Comparison of ENCODE assay signal across 26 mouse cellular contexts in genomic region chr14:20452929-20453328, GRCm38 (mm10). TPM values are rescaled to one million over a fixed set of nuclear protein-coding genes. Genes with fewer than 3 reads are reported as not detected.
DNase-seq lines count a peak whose midpoint lies in the region; ATAC-seq and TF ChIP-seq lines count a peak whose summit lies in the region.
"Had no signal": no experiment of that assay in that cellular context is flagged by ENCODE, and none has a peak within 500 bp of the region (broad histone marks: within the 10 kb centered on the region; RNA-seq: fewer than 3 reads in every experiment).

No protein-coding gene starts in this region.

- intact Hi-C loops in left cerebral cortex, adult 2 months (cut with DNase I), result no loop called here

- no peak overlapping the region for H3K27ac ChIP-seq in hindbrain, embryonic 15.5 days (replicated peaks)
- H3K27ac ChIP-seq in hindbrain, embryonic 12.5 days, result no peak overlapping the region
- no peak overlapping the region for H3K27ac ChIP-seq in midbrain, embryonic 16.5 days (ENCODE audit: low read length)
- H3K27ac ChIP-seq in midbrain, embryonic 10.5 days (replicated peaks), result no peak overlapping the region
- no peak overlapping the region for H3K27ac ChIP-seq in MEL (ENCODE audit: control insufficient read depth, low read depth, low read length)
- no peak overlapping the region for H3K27ac ChIP-seq in left cerebral cortex, adult 2 months
- H3K27ac ChIP-seq: embryonic facial prominence, embryonic 10.5 days; embryonic facial prominence, embryonic 13.5 days; forebrain, embryonic 12.5 days; forebrain, embryonic 15.5 days; heart, embryonic 15.5 days; hindbrain, embryonic 10.5 days; hindbrain, embryonic 14.5 days had no signal

- ATAC-seq in hindbrain, embryonic 15.5 days (ENCODE audit: low FRiP score, low read depth), result 0 out of 2 replicates have a peak, but pooled peaks have one; percentile 16
- no peak for ATAC-seq in hindbrain, embryonic 12.5 days (ENCODE audit: low FRiP score)
- ATAC-seq in midbrain, embryonic 16.5 days, result 0 out of 2 replicates have a peak, but pooled peaks have one; percentile 55
- ATAC-seq: activated CD4-positive, CD25-positive, alpha-beta regulatory T cell, adult 4 months; forebrain, embryonic 15.5 days had no signal

- TF ChIP-seq POLR2A in MEL (IDR thresholded peaks at IDR 0.05; ENCODE audit: control insufficient read depth in 1 of 2, insufficient read depth in 1 of 2, low read depth in 1 of 2, low read length in 2 of 2, poor library complexity in 1 of 2), result no peak

- no peak overlapping the region for H3K4me2 ChIP-seq in hindbrain, embryonic 15.5 days
- no peak overlapping the region for H3K4me2 ChIP-seq in hindbrain, embryonic 12.5 days (replicated peaks)
- no peak overlapping the region for H3K4me2 ChIP-seq in midbrain, embryonic 16.5 days (ENCODE audit: low read length)
- H3K4me2 ChIP-seq: embryonic facial prominence, embryonic 13.5 days; forebrain, embryonic 12.5 days; heart, embryonic 12.5 days had no signal

- 90% methylated on average over 5 of the region's 5 CpGs for WGBS in hindbrain, embryonic 15.5 days
- 91% methylated on average over 5 of the region's 5 CpGs for WGBS in hindbrain, embryonic 12.5 days
- WGBS in midbrain, embryonic 16.5 days, result 93% methylated on average over 5 of the region's 5 CpGs
- WGBS in midbrain, embryonic 10.5 days, result 93% methylated on average over 5 of the region's 5 CpGs

- no peaks in the 10 kb centered on the region for H3K9me3 ChIP-seq in hindbrain, embryonic 15.5 days
- H3K9me3 ChIP-seq in hindbrain, embryonic 12.5 days (replicated peaks), result no peaks in the 10 kb centered on the region
- H3K9me3 ChIP-seq in midbrain, embryonic 16.5 days (replicated peaks; ENCODE audit: control insufficient read depth, low read length, poor library complexity, severe bottlenecking), result no peaks in the 10 kb centered on the region
- H3K9me3 ChIP-seq in midbrain, embryonic 10.5 days (replicated peaks), result no peaks in the 10 kb centered on the region
- H3K9me3 ChIP-seq in MEL (replicated peaks; ENCODE audit: insufficient read depth, low read length), result no peaks in the 10 kb centered on the region
- H3K9me3 ChIP-seq: embryonic facial prominence, embryonic 10.5 days; embryonic facial prominence, embryonic 13.5 days; forebrain, embryonic 12.5 days; forebrain, embryonic 15.5 days; heart, embryonic 12.5 days; heart, embryonic 15.5 days; hindbrain, embryonic 10.5 days had no signal

- no peak overlapping the region for H3K4me3 ChIP-seq in hindbrain, embryonic 15.5 days
- no peak overlapping the region for H3K4me3 ChIP-seq in hindbrain, embryonic 12.5 days
- no peak overlapping the region for H3K4me3 ChIP-seq in midbrain, embryonic 16.5 days (ENCODE audit: low read depth, low read length)
- no peak overlapping the region for H3K4me3 ChIP-seq in midbrain, embryonic 10.5 days
- H3K4me3 ChIP-seq in MEL (ENCODE audit: control insufficient read depth in 1 of 2, insufficient read depth in 1 of 2, low read depth in 2 of 2, low read length in 2 of 2), result no peak overlapping the region
- H3K4me3 ChIP-seq in left cerebral cortex, adult 2 months, result no peak overlapping the region
- H3K4me3 ChIP-seq: embryonic facial prominence, embryonic 13.5 days; erythroblast, embryonic 14.5 days; forebrain, embryonic 12.5 days; forebrain, embryonic 15.5 days; heart, embryonic 12.5 days; heart, embryonic 15.5 days had no signal

- H3K9ac ChIP-seq in hindbrain, embryonic 15.5 days, result no peak overlapping the region
- H3K9ac ChIP-seq in hindbrain, embryonic 12.5 days, result no peak overlapping the region
- no peak overlapping the region for H3K9ac ChIP-seq in midbrain, embryonic 16.5 days (ENCODE audit: low read depth, low read length)
- no peak overlapping the region for H3K9ac ChIP-seq in MEL (ENCODE audit: control insufficient read depth, low read depth, low read length, poor library complexity, severe bottlenecking)
- H3K9ac ChIP-seq: embryonic facial prominence, embryonic 13.5 days; forebrain, embryonic 12.5 days; forebrain, embryonic 15.5 days; heart, embryonic 12.5 days; heart, embryonic 15.5 days; hindbrain, embryonic 14.5 days had no signal

- no peak for TF ChIP-seq CTCF in MEL (IDR thresholded peaks at IDR 0.05 in 2 of 3, conservative IDR thresholded peaks at IDR 0.05 in 1 of 3; ENCODE audit: control insufficient read depth in 1 of 3, insufficient read depth in 1 of 3, low read depth in 2 of 3, low read length in 3 of 3, poor library complexity in 1 of 3, severe bottlenecking in 1 of 3)
- TF ChIP-seq CTCF in left cerebral cortex, adult 2 months (IDR thresholded peaks at IDR 0.05), result no peak

- no peak for TF ChIP-seq RAD21 in MEL (IDR thresholded peaks at IDR 0.05; ENCODE audit: low read depth, low read length)

- peaks cover 11% of the 10 kb centered on the region; the same call in 1 of the 2 replicates for H3K36me3 ChIP-seq in hindbrain, embryonic 15.5 days
- no peaks in the 10 kb centered on the region for H3K36me3 ChIP-seq in hindbrain, embryonic 12.5 days
- no peaks in the 10 kb centered on the region; the same call in 1 of the 2 replicates for H3K36me3 ChIP-seq in midbrain, embryonic 16.5 days (ENCODE audit: control insufficient read depth, insufficient read depth, low read length)
- H3K36me3 ChIP-seq in midbrain, embryonic 10.5 days, result no peaks in the 10 kb centered on the region
- H3K36me3 ChIP-seq in MEL (ENCODE audit: control insufficient read depth in 1 of 2, insufficient read depth in 2 of 2, low read length in 2 of 2), result peaks cover 0 to 5% of the 10 kb centered on the region in 2 experiments; a peak in 3 of 4 replicates
- H3K36me3 ChIP-seq: forebrain, embryonic 12.5 days; forebrain, embryonic 15.5 days; hindbrain, embryonic 10.5 days had no signal

- H3K27me3 ChIP-seq in hindbrain, embryonic 15.5 days, result no peaks in the 10 kb centered on the region
- no peaks in the 10 kb centered on the region for H3K27me3 ChIP-seq in hindbrain, embryonic 12.5 days
- no peaks in the 10 kb centered on the region for H3K27me3 ChIP-seq in midbrain, embryonic 16.5 days (ENCODE audit: control insufficient read depth, insufficient read depth, low read depth, low read length)
- H3K27me3 ChIP-seq in midbrain, embryonic 10.5 days (ENCODE audit: low read depth, poor library complexity, severe bottlenecking), result no peaks in the 10 kb centered on the region
- no peaks in the 10 kb centered on the region for H3K27me3 ChIP-seq in MEL (ENCODE audit: control insufficient read depth in 1 of 2, insufficient read depth in 2 of 2, low read length in 2 of 2)
- H3K27me3 ChIP-seq: embryonic facial prominence, embryonic 13.5 days; forebrain, embryonic 12.5 days; forebrain, embryonic 15.5 days; heart, embryonic 12.5 days; heart, embryonic 15.5 days had no signal

- 0 out of 2 replicates have a peak, but pooled peaks cover 7% of the 10 kb centered on the region for H3K4me1 ChIP-seq in hindbrain, embryonic 15.5 days (replicated peaks)
- H3K4me1 ChIP-seq in hindbrain, embryonic 12.5 days, result peaks cover 5% of the 10 kb centered on the region; the same call in 1 of the 2 replicates
- peaks cover 3% of the 10 kb centered on the region; the same call in 1 of the 2 replicates for H3K4me1 ChIP-seq in midbrain, embryonic 16.5 days (ENCODE audit: control insufficient read depth, insufficient read depth, low read length)
- peaks cover 12% of the 10 kb centered on the region for H3K4me1 ChIP-seq in midbrain, embryonic 10.5 days
- H3K4me1 ChIP-seq in MEL (ENCODE audit: control insufficient read depth in 1 of 2, insufficient read depth in 2 of 2, low read length in 2 of 2), result peaks cover 0 to 6% of the 10 kb centered on the region in 2 experiments; a peak in 2 of 4 replicates

- TF ChIP-seq EP300 in MEL (IDR thresholded peaks at IDR 0.05; ENCODE audit: low read depth in 1 of 2, low read length in 2 of 2), result no peak

- no peaks in the 10 kb centered on the region for H3K79me2 ChIP-seq in MEL (ENCODE audit: control insufficient read depth, insufficient read depth, low read length, poor library complexity)

- DNase-seq in midbrain, embryonic 10.5 days (ENCODE audit: low spot score), result no peak
- peak; percentile 28 for DNase-seq in MEL (ENCODE audit: low read depth, low spot score)
- no peak for DNase-seq in left cerebral cortex, adult 2 months (ENCODE audit: extremely low spot score in 1 of 2, low spot score in 2 of 2)
- DNase-seq: adrenal gland, adult 8-10 months; adrenal gland, postnatal 25 days; cerebellum, adult 11-12 months; cerebellum, adult 8-10 months; cerebellum, postnatal 36 days; embryo, embryonic 11 days; gastrocnemius, postnatal 25 days; heart, adult 18-20 months; heart, postnatal 10 days; heart, postnatal 36 days had no signal

RNA-seq across cellular contexts. Expression of gene Cfap70, which starts 0.9 kb away (rescaled TPM):
- polyA plus RNA-seq in hindbrain, embryonic 15.5 days (2015; fragmentation: Nextera tagmentation; extraction: Ambion mirVana), result 1.1 and 1.5 TPM in 2 replicates
- 0.73 and 2.3 TPM in 2 replicates for polyA plus RNA-seq in hindbrain, embryonic 12.5 days (2016; fragmentation: Nextera tagmentation; extraction: Ambion mirVana)
- 1.3 and 2.4 TPM in 2 replicates for polyA plus RNA-seq in midbrain, embryonic 16.5 days (2015; fragmentation: Nextera tagmentation; extraction: Ambion mirVana)
- polyA plus RNA-seq in midbrain, embryonic 10.5 days (2016; fragmentation: Nextera tagmentation; extraction: Ambion mirVana), result 0.46 and 0.66 TPM in 2 replicates
- total RNA-seq in MEL (2012; rRNA removed), result not detected in 2 replicates
- under 1 TPM in 1 of 2 experiments, not detected in 1; 0.11 TPM for polyA plus RNA-seq in MEL (2012; ENCODE audit: insufficient read depth in 1 of 2, insufficient read length in 2 of 2, low read depth in 1 of 2, low replicate concordance in 2 of 2, missing spikeins in 1 of 2)
- total RNA-seq in left cerebral cortex, adult 2 months (2021), result 1 to 10 TPM in 1 of 2 experiments, under 1 TPM in 1; 0.95 to 2.2 TPM
- total RNA-seq: heart, postnatal 36 days had no signal
- polyA plus RNA-seq: activated CD4-positive, CD25-positive, alpha-beta regulatory T cell, adult 4 months; erythroblast, embryonic 14.5 days; heart, embryonic 12.5 days had no signal

RNA-seq across cellular contexts. Expression of gene Anxa7, which starts 27.0 kb away (rescaled TPM):
- 15.8 and 20.6 TPM in 2 replicates for polyA plus RNA-seq in hindbrain, embryonic 15.5 days (2015; fragmentation: Nextera tagmentation; extraction: Ambion mirVana)
- polyA plus RNA-seq in hindbrain, embryonic 12.5 days (2016; fragmentation: Nextera tagmentation; extraction: Ambion mirVana), result 19.9 TPM in 2 replicates
- polyA plus RNA-seq in midbrain, embryonic 16.5 days (2015; fragmentation: Nextera tagmentation; extraction: Ambion mirVana), result 13.1 and 16.1 TPM in 2 replicates
- 11.8 and 15.5 TPM in 2 replicates for polyA plus RNA-seq in midbrain, embryonic 10.5 days (2016; fragmentation: Nextera tagmentation; extraction: Ambion mirVana)
- 44.8 and 52.0 TPM in 2 replicates for total RNA-seq in MEL (2012; rRNA removed)
- polyA plus RNA-seq in MEL (2012; ENCODE audit: insufficient read depth in 1 of 2, insufficient read length in 2 of 2, low read depth in 1 of 2, low replicate concordance in 2 of 2, missing spikeins in 1 of 2), result 10 to 100 TPM in 1 of 2 experiments, not detected in 1; 70.3 TPM
- total RNA-seq in left cerebral cortex, adult 2 months (2021), result 10 to 100 TPM; 64.9 to 66.2 TPM

RNA-seq across cellular contexts. Expression of gene Mss51, which starts 43.8 kb away (rescaled TPM):
- polyA plus RNA-seq in hindbrain, embryonic 15.5 days (2015; fragmentation: Nextera tagmentation; extraction: Ambion mirVana), result 0.39 and 0.67 TPM in 2 replicates
- polyA plus RNA-seq in hindbrain, embryonic 12.5 days (2016; fragmentation: Nextera tagmentation; extraction: Ambion mirVana), result 0.82 and 0.83 TPM in 2 replicates
- polyA plus RNA-seq in midbrain, embryonic 16.5 days (2015; fragmentation: Nextera tagmentation; extraction: Ambion mirVana), result 0.26 and 0.45 TPM in 2 replicates
- 1.1 and 1.2 TPM in 2 replicates for polyA plus RNA-seq in midbrain, embryonic 10.5 days (2016; fragmentation: Nextera tagmentation; extraction: Ambion mirVana)
- 0.42 and 0.62 TPM in 2 replicates for total RNA-seq in MEL (2012; rRNA removed)
- 1 to 10 TPM in 1 of 2 experiments, not detected in 1; 1.1 TPM for polyA plus RNA-seq in MEL (2012; ENCODE audit: insufficient read depth in 1 of 2, insufficient read length in 2 of 2, low read depth in 1 of 2, low replicate concordance in 2 of 2, missing spikeins in 1 of 2)
- total RNA-seq in left cerebral cortex, adult 2 months (2021), result 1 to 10 TPM in 1 of 2 experiments, under 1 TPM in 1; 0.97 to 1.2 TPM

RNA-seq across cellular contexts. Expression of gene Mrps16, which starts 59.5 kb away (rescaled TPM):
- 65.4 and 67.4 TPM in 2 replicates for polyA plus RNA-seq in hindbrain, embryonic 15.5 days (2015; fragmentation: Nextera tagmentation; extraction: Ambion mirVana)
- 65.0 and 67.4 TPM in 2 replicates for polyA plus RNA-seq in hindbrain, embryonic 12.5 days (2016; fragmentation: Nextera tagmentation; extraction: Ambion mirVana)
- 58.7 and 61.5 TPM in 2 replicates for polyA plus RNA-seq in midbrain, embryonic 16.5 days (2015; fragmentation: Nextera tagmentation; extraction: Ambion mirVana)
- polyA plus RNA-seq in midbrain, embryonic 10.5 days (2016; fragmentation: Nextera tagmentation; extraction: Ambion mirVana), result 79.9 and 85.5 TPM in 2 replicates
- total RNA-seq in MEL (2012; rRNA removed), result 119 and 132 TPM in 2 replicates
- 100 to 1,000 TPM in 1 of 2 experiments, not detected in 1; 112 TPM for polyA plus RNA-seq in MEL (2012; ENCODE audit: insufficient read depth in 1 of 2, insufficient read length in 2 of 2, low read depth in 1 of 2, low replicate concordance in 2 of 2, missing spikeins in 1 of 2)
- 10 to 100 TPM; 30.8 to 33.5 TPM for total RNA-seq in left cerebral cortex, adult 2 months (2021)
